Mouse (Mus musculus) testis, postnatal 14 days (tissue): ENCODE measurements around the gene Dst.
A peak's percentile ranks its signal among the peaks of the same experiment; 100 is the strongest.

Experiments used
- DNase-seq: peaks from one replicate; pipeline ENCODE4 v3.0.0; 2021; ENCODE audit warnings: low spot score

Dst gene

DNA sequence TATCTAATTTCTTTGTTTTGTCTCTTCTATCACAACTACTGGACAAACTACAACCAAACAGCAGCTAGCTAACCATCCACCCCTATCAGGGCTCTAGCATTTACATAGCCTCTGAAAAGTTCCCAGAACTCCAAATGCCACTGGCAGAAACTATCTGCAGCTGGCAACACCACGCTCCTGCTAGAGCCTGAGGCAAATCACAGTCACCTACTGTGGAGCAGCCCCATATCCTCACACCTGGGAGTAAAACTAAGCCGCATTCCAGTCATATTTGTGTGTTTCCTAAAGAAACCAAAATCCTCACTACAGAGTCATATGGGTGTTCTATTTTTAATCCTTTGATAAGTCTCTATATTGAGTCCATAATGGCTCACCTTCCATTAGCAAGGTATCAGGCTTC lies 194.6 kb downstream of the Dst start:
- DNase-seq: no peak

GRCm38 (mm10) chr1:34103176-34103575 lies 195.2 kb downstream of the Dst start:
- no peak for DNase-seq

DNA sequence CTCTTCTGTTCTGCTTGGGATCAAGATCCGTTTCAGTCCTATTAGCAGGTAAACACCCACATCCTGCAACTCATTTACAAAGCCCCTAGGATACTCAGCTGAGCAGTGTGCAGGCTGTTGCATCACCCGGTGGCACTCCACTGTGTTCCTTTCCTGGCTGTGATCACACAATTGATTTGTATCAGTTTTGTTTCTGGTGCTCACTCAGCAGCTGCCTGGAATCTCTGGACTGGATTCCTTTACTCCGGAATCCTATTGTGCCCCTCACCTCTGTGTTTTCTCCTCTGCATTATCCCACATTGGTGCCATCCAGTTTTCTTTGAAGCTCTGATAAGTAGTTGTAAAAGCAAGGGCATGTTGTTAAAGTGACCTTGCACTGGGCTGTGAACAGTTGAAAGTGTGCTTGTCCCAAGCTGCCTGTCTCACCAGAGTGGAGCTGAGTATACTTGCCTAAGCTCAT lies 195.7 kb downstream of the Dst start:
- DNase-seq: peak; percentile 54

- DNase-seq: no peak
These were observed 196.8 kb downstream of the Dst start for GRCm38 (mm10) chr1:34104846-34105245.

GRCm38 (mm10) chr1:34106606-34107005 lies 198.6 kb downstream of the Dst start:
- no peak for DNase-seq

- no peak for DNase-seq
These were observed 199.1 kb downstream of the Dst start for GRCm38 (mm10) chr1:34107076-34107475.

GRCm38 (mm10) chr1:34109599-34110210 lies 201.7 kb downstream of the Dst start:
- DNase-seq: no peak

DNA sequence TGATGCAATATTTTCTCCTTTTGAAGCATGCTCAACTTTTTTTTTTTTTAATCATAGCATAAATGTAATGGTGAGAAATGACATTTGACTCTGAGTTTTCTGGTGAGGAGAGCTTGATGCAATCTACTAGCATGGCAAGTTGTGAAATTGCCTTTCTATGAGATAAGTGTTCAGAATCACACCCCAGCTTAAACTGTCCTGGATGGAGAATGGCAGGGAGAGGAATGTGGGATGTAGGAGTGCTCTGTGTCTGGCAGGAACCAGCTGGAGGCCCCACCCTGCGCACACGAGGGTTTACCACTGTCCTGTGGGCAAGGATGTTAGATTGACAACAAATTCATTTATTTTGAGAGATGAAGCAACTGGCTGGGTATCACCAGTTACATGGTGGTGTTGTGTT lies 202.8 kb downstream of the Dst start:
- no peak for DNase-seq

- DNase-seq: no peak
These were observed 203.9 kb downstream of the Dst start for GRCm38 (mm10) chr1:34111954-34112353.

DNA sequence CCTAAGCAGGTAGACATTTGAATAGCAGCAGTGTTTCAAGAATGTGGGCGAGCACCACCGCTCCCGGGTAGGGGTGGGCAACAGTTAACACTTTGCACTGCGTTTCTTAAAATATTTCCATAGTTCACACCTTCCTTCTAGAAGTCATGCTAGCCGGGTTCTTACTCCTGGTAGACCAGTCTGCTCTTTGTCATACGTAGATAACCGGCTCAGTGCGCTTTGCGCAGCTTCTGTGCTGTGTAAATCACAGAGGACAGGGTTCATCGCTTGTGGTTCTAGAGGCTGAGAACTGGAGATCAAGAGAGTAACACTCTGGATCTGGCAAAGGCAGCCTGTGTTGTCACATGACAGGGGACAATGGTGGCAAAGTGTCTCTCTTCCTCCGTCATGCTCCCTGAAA lies 208.4 kb downstream of the Dst start:
- DNase-seq: no peak

GRCm38 (mm10) chr1:34117056-34117455 lies 209.0 kb downstream of the Dst start:
- DNase-seq: no peak

- no peak for DNase-seq
These were observed 209.7 kb downstream of the Dst start for GRCm38 (mm10) chr1:34117709-34118108.

DNA sequence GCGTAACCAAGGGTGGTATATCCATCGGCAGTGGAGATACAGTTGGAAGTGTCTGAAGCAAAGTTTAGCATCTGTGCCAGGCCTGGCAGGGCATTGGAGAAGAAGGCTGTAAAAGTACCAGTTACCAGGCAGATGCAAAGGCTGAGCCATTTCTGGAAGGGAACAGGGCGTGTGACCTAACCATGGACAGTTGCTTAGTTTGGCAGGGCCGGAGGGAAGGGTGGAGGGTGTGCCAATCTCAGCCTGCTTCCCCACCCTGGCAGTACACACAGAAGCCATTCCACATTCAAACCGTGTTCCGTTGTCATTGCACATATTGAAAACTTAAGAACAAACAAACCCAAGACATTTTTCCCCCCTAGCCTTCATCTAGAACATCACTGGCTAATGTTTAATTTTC lies 212.0 kb downstream of the Dst start:
- no peak for DNase-seq

- no peak for DNase-seq
These were observed 212.6 kb downstream of the Dst start for GRCm38 (mm10) chr1:34120602-34121001.

GRCm38 (mm10) chr1:34121157-34122015 lies 213.4 kb downstream of the Dst start:
- peak; percentile 39 for DNase-seq

GRCm38 (mm10) chr1:34122198-34122597 lies 214.2 kb downstream of the Dst start:
- DNase-seq: no peak

- no peak for DNase-seq
These were observed 214.9 kb downstream of the Dst start for GRCm38 (mm10) chr1:34122905-34123304.

DNA sequence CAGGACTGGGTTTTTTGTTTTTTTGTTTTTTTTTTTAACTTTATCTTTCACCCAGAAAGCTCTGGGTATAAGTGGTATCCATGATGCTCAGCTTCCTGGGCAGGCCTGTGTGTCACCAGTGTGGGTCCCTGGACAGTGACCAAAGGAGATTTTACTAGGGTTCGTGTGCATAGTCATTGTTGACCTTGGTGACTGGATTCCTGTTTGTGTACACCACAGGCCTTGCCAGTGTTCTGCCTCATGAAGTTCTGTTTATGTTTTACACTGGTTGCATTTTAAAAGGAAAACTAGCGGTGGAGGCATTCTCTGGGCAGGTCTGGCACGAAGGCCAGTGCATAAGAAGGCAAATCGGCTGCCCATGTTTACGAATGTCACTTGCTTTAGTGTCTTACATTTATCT lies 215.3 kb downstream of the Dst start:
- DNase-seq: no peak

GRCm38 (mm10) chr1:34124376-34124775 lies 216.4 kb downstream of the Dst start:
- DNase-seq: no peak

GRCm38 (mm10) chr1:34125148-34125547 lies 217.1 kb downstream of the Dst start:
- DNase-seq: no peak

DNA sequence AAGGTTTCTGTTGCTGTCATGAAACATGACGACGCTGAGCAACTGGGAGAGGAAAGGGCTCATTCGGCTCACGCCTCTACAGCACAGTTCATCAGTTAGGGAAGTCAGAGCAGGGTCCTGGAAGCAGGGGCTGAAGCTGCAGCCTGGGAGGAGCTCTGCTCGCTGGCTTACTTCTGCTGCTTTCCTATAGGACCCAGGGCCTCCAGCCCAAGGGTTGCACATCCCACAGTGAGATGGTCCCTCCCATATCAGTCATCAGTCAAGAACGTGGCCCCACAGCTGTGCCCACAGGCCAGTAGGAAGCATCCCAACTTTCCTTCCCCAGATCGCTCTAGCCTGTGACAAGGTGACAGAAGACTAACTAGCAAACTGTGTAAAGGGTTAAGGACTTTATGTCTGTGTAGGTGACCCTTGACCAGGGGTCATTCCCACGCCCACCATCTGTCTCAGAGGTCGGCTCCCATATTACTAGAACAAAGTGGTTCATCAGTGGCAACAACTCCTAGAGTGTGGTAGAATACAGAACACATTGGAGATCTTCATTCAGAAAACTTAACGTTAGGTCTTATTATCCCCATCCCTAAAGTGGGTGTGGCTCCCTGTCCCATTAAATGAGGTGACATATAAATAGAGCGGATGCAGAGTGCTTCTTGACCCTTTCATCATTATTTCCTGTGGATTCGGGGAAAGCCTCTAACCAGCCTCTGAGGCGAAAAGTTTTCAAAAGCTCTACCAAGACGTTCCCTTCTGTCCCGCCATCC lies 219.9 kb downstream of the Dst start:
- DNase-seq: no peak

GRCm38 (mm10) chr1:34128796-34129195 lies 220.8 kb downstream of the Dst start:
- DNase-seq: no peak

DNA sequence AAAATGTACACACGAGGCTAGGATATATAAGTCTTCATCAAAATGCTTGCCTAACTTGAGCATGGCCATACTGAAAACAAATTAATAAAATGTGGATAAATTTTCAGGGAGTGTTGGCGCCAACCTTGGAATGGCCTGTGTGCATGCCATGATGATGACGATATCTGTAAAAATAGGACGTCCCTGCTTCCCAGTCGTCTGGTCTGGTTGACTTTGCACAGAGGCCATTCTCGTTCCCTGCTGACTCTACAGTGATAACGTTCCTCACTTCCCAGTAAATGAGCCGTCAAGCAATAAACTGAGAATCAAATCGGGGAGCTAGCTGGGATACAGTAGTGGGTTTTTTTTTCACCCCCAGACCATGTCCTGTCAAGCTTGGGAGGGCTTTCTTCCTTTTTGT lies 221.7 kb downstream of the Dst start:
- no peak for DNase-seq
